Mouse (Mus musculus) spleen, adult 18-20 months (tissue): ENCODE results near the gene Pwwp2b.

Source experiments
- DNase-seq, 2 experiments: peaks; one replicate each; pipeline ENCODE4 v3.0.0; 2022; ENCODE audit warnings: mixed read lengths in 2 of 2

Pwwp2b gene

DNA sequence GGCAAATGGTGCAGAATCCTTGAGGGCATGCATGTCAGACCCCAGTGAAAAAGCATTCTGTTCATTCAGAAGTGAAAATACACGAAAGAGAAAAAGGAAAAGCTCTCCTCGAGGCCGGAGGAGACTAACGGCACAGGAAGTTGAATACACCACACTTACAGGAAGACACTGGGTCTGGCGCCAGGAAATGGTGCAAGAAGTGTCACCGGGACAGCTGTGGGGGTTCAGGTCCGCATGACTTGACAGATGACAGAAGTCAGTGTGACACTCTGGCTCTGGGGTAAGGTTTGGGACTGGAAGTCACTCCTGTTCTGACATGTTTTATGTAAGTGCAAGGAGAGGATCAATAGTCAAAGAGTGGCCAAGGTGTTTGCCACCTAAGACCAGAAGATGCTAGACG lies 23.6 kb upstream of the Pwwp2b start:
- no peak for DNase-seq

DNA sequence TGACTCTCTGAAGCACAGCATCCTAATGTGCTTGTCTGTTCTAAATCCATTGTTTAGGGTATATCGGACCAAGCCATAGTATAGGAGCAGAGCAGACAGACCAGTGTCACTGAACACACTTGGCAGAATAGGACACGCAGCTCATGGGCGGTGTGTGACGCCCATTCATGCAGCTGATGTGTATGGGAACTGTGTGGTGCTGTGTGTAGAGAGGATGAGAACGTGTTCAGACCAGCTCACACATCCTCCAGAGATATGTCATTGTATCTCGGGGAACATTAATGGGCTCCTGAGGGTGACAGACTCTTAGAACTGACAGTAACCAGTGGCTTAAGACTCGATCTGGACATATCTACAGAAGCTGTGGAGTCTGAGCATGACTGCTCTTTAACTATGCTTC lies 21.9 kb upstream of the Pwwp2b start:
- DNase-seq = no peak

DNA sequence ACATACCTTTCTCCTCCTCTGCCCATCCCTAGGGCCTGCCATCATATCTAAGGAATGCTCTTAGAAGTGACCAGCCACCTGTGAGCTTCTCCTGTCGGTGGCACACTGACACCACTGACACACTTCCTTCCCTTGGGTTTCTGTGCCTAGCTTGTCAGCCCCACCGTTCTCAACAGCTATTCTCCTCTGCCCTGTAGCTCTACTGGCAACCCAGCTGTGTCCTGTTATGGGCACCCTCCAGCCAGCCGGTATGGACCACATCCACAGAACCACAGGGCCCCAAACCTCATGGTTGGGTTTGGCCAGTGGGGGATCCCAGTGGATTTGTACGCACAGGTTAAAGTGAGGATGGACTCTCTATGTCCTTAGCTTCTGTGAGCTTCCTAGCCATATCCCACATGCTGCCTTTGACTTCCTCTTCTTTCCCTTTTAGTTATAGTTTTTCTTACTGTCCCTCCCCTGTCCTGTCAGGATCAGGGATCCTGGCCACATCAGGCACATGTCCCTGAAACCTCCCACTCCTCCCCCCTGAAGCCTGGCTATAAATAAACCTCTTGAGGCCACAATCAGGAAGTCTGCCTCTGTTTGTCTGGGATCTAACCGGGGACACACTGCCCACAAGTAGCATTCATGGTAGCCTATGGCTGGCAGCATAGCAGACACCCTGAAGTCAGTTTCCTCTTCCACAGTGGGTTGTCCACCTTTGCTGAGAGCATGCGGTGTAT lies 19.7 kb upstream of the Pwwp2b start:
- DNase-seq = no peak

DNA sequence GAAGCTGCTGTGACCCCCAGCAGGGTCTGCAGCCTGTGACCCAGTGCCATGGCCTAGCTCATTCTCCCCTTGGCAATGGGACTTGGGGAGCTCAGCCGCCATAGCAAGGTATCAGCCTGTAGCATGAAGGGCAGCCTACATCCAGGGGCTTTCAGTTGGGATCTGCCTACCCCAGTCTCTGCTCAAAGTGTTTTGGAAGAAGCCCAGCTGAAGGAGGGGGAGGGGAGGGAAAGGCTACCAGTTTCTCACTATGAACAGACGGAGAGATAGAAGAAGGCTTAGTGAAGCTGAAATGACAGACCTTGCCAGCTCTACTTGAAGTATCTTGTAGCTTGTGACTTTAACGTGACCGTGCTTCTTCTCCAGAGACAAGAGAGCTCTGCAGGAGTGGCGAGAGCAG lies 18.4 kb upstream of the Pwwp2b start:
- no peak for DNase-seq

DNA sequence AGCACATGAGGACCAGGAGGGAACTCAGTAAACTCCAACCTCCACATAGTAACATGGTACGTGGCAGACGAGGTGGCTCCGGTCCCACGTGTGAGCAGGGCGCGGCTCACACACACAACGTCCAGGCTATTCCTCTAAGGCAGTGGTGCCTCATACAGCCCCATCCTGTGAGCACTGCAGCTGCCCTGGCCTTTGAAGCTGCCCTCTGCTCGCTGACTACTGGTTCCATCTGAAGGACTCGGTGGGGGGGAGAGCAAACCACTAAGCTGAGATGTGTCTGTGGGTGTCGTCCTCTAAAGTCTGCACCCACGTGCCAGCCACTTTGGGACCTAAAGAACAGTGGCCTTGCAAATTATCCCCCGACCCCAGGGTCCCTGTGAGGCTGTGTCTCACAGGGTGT lies 18.0 kb upstream of the Pwwp2b start:
- no peak for DNase-seq

DNA sequence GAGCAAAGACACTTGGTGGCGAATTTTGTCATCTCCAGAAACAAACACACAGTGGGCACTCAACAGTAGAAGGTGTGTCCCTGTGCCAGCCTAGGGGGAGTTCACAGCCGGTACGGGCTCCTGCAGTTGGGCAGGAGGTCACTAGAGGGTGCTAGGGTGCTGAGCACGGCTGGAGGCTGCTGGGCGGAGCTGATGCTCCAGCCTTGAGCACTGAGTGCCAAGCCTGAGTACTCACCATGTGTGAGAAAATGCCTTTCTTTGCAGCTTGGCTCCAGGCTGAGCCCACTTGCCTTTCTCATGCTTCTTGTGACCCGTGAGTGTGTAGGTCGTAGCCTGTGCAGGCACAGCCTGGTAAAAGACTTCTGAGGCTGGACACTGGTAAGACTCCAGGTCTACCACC lies 14.6 kb upstream of the Pwwp2b start:
- DNase-seq = peak; percentile 68 to 87

DNA sequence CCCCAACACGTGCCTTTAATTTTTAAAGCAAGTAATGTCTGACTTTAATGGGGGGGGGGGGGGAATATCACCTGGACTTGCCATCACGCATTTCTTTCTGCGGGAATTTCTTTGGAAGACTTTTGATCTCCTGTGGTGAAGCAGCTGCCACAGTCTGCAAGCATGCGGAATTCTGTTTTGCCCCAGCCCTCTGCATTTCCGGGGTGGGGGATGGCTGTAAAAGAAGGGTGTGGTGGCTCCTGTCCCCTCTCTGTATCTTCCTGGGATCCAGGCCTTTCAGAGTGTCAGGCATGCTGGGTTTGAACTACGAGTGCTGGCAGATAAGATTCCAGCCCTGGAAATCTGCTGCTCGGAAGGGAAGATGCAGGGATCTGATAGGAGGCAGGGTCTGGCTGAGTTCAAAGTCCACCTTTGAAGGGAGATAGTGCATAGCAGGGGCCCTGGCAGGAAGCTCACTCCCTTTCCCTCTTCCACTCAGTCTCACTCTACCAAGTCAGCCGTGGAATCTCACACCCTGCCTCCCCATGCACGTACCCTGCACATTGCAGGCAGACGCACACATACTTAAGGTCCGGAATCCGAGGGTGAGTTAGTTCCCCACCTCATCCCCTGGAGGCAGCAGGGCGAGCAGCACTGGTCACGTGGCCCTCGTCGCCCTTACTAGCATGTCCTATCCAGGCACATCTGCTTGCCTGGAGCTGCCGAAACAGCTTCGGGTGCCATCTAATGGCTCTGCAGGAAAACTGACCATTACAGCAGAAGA lies 13.7 kb upstream of the Pwwp2b start:
- DNase-seq = no peak

DNA sequence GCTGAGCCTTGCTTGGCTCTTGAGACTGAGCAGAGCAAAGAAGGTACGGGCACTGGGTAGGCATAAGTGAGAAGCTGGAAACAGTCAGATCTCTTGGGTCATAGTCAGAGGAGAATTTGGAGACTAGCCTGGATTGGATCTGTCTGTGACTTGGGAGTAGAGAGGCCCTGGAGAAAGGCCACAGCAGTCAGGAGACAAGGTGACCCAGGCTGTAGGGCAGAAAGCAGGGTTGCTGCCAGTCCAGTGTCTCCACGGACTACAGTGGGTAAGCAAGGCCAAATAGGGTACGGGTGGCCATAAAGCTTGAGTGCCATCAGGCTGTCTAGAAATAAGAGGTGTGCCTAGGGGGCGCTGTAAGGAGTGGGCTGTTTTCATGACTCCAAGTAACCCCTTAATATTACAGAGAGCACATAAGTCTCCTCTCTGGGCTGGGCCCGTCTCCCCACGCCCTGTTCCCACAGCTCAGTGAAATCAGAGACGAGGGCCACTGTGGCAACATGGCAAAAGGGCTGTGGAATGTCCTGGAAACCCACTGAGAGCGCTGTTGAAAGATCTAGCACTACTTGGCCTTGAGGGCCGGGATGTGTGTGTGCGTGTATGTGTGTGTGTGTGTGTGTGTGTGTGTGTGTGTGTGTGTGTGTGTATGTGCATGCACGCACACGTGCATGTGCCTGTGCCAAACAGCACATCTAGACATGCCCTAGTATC lies 12.5 kb upstream of the Pwwp2b start:
- no peak for DNase-seq

DNA sequence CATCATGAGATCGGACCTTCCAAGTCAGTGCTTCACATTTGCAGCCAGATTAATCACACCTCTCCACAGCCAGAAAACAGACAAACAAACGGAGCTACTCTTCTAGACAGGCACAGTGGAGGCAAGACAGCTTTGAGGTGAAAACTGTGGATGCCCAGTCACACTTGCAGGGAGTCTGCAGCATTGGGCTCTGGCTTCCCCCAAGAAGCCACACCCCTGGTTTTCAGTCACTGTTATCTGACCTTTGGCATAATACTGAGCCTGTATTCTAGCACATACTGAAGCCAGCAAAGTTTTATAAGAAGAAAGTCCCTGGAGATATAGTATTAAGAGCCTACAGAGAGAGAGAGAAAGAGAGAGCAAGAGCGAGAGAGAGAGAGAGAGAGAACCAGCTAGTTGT lies 8.8 kb upstream of the Pwwp2b start:
- DNase-seq = no peak

DNA sequence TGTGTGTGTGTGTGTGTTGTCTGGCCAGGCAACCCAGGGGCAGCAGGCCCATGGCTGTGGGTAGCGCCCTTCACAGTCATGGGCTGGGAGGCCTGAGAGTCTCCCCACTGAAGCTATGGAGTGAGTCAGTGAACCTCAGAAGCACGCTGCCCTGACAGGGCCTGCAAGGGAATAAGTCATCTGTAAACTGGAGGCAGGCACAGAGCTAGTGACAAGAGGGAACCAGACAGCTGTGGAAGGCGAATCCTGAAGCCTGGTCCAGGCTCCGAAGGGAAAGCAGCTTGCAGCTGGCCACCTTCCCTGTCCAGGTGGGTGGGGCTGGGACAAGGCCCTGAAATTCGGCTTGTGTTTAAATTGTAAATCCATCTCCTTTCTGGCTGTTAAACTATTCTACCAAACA lies 2.2 kb upstream of the Pwwp2b start:
- no peak for DNase-seq

DNA sequence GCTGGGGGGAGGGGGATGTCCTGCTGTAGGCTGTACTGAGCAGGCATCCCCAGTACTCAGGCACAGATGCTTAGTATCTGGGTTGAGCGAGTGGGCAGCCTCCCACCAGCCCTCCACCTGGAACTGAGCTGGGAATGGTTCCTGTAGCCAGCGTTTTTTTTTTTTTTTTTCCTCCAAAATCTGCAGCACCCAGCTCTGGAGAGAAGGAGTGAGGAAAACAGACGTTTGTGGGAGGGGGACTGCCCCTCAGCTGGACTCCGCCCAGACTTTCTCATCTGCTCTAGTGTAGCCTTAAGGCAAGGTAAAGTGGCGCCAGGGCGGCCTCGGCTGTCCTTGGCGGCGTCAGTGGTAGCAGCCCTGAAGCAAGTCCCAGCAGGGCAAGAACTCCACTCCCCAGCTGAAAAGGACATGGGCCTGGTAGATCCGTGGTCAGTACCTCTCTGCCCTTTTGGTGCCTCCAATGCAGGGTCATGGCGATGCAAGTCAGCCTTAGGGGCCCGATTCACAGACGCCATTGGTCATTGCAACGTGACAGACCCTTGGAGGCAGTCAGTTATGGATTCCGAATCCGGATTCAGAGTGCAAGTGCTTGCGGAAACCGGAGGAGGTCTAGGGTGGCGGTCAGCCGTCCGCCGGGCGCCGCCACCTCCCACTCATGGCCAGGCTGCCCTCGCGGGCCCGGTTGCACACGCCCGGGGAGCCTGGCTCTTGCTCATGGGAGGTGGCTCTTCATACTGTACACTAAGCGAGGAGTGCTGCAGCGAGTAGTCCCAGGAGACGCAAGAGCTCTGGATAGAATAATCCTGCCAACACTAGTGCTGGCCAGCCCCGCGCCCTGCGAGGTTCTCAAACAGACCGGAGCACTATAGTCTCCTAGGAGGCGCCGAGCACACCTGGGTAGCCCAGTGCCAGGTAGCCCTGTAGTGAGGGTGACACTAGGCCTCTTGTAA lies 1.1 kb upstream of the Pwwp2b start:
- DNase-seq = no peak

DNA sequence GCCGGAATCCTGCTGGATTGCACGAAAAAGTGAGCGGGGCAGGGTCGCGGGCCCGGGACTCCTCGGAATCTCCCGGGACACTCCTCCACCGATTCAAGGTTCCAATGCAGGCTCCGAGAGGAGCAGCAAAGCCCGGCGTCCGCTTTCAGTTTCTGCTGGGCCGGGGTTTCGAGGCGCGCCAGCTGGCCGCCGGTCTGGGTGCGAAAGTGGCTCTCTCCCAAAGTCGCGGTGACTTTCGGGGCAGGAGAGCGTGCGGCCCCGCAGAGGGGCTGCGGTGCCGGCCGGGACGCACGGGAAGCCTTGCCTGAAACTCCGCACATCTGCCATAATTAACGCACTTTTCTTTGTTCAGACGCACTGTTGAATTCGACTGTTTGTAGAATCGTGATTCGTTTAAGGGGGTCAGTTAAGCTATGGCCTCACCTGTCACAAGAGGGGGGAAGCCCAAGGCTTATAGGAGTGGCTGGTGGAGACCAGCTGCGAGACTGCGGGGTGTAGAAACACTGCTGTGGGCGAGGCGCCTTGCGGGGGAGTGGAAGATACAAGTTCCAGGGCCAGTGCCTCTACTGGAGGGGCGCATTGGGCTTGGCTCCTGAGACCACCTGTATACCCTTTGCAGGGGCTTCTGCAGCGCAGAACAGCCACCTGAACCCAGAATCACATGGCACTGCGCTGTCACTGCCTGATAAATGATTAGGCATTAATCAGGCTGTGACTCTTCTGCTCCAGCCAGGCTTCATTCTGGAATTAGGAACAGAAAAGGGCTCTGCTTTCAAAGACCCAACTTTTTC lies 528 bp downstream of the Pwwp2b start:
- no peak for DNase-seq

DNA sequence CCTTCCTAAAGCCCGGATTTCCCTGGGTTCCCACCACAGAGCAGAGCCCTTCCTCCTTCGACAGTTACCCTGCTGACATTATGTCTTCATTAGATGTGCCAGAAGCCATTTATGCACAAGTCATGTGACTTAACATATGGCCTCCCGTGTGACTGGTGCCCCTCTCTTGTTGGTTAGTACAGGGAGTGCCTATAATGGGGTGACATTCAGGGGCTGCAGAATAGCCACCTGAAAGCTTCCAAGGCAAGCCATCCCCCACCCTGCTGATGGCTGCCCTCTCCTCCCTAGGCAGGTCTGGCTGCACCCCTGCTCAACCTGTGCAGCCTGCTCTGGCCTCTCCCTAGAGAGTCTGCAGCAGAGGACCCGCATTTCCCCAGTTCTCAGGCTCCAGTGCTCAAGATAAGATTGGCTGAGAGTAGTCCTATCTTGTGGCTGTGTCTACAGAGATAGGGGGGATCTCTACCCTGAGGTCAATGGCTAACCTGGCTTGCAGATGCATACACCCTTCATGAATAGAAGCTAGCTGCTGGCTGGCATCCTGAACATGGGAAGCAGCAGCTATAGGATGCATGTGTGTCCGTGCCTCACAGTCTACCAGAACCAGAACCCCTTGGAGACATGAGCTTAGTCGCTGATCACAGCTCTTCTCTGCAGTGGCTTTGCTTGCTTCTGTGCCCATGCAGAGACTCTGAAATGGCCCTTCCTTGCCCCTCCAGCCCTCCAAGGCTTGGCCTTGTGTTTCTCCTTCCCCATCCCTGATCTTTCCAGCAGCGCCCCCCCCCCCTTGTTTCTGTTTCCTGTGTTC lies 1.3 kb downstream of the Pwwp2b start:
- DNase-seq = no peak

DNA sequence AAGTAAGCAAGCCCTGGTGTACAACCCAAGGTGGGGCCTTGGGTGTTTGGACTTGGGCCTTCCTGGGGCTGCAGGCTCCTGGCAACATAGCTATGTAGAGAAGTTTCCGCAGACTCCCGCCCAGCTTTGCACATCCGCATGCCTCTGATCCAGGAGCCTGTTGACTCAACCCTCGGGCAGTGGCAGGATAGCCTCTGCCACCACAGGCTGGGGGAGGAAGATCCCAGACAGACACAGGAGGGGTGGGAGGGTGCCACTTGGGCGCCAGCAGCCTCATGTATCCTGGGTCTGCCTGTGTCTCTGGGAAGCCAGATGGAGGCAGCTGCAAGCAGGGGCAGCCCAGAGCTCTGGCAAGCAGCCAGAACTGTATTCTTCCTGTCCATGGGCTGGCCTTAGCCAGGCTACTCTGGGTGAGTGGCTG lies 3.6 kb downstream of the Pwwp2b start:
- DNase-seq = no peak

DNA sequence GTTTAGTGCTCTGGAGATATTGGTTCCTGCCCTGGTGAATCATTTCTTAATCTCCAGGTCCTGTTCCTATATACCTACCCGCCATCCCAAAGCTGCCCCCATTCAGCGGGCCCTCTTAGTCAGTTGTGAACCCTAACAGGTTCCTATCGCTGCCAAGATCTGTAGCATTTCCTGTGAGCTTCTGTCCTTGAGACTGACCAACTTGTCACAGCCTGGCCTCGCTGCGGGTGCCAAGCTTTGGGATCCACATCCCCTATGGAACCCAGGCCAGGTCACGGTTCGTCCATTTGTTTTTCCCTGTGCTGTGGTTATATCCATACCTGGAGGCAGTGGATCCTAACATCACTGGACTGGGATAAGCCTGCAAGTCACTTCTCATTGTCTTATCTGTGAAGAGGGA lies 4.3 kb downstream of the Pwwp2b start:
- DNase-seq = no peak

DNA sequence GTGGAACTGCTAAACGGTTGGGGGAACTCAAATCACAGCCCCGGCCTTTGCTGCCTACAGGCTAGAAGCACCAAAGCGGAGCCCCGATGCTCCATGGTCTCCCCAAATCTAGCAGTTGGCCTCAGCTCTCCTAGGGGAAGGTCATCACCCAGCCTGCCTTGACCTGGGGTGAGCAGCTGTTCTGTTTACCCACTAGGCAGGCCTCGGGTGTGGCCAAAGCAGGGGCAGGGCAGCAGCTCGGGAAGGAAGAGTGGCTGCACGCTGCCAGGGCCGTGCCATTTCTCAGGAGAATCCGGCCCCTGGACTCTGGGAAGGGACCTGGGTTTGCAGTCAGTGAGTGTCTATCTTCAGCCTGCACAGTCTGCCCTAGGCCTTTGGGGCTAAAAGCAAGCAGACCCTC lies 4.7 kb downstream of the Pwwp2b start:
- no peak for DNase-seq

DNA sequence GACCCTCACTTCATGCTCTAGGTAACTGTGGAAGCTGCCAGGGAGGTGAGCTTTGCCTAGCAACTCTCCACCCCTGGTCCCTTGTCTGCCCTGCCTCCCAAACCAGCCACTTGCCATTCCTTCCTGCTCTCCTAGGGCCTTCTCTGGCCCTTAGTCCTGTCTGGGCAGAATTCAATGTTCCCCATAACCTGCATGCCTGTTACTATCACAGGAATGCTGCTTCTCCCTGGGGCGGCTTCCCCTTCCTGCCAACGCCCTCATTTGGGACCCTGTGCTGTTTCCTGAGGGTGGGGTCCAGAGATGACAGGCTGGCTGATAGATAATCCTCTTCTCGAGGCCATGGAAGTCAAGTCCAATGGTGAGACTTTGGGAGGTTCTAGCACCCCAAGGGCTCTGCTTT lies 5.2 kb downstream of the Pwwp2b start:
- no peak for DNase-seq

DNA sequence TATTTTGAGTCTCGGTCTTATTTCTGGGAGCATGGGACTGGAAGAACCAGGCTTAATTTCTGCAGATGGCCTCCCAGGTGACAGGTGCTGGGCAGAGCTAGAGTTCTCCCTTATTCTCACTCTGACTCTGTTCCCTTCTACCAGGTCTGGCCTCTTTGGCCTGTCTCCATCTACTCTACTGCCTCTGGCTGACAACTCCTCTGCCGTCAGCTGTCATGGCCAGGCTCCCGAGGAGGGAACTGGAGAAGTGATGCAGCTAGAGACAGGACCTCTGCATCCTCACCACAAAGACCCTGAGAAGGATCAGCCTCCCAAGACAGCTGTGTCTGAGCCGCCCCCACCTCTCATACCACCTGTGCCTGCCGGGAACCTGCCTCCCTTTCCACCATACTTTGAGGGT lies 6.3 kb downstream of the Pwwp2b start:
- no peak for DNase-seq

DNA sequence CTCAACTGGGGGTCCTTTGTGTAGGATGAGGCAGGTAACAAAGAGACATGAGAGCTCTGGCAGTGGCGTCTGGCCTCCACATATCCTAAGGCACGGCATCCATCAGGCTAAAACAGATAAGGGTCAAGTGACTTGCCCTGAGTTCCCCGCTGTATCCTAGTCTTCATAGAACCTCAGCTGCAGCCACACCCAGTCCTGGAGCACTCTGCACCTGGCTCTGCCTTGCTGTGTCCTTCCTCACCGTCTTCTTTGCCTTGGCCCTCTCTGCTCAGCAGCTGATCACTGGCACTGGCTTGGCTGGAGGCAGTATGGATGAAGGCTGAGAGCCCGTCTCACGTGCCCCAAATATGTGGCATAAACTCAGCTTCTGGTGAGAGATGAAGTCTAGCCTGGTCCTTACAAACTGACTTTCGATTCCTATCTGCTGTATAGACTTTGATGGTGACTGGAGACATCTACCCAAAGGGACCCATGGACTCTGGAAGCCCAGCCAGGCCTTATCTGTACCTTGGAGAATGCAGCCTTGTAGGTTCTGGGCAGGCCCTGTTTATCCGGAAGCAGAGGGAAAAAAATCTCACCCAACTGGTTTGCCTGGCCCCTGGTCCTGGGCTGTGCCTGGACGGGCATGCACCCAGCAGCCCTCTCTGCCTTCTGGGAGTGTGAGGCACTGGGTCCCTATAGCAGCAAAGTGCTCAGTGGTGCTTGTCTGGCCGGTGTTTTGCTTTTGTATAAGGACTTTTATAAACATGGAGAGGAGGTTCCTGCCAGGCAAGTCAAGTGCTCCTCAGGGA lies 9.7 kb downstream of the Pwwp2b start:
- DNase-seq = no peak

DNA sequence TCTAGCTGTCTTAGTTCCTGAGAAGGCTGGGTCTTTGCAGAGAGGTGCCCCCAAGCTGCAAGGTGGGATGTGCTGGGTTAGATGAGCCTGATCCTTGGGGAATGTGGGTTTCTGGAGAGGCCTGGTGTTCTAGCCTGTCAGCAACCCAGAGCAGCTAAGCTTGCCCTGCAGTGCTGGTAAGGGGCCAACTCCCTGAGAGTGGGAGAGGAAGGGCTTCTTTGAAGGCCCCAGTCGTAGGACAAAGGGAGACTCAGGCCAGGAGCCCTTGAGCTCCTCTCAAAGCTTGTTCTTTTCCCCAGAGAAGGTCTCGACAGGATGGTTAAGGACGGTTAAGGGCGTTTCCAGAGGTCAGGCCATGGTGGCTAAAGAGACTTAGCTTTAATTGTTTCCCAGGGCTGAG lies 16.1 kb downstream of the Pwwp2b start:
- no peak for DNase-seq
